Mouse (Mus musculus): Measurements from ENCODE around the gene Mphosph6. TPM values are rescaled to one million over a fixed set of nuclear protein-coding genes. Genes with fewer than 3 reads are reported as not detected.

Gene Mphosph6
- total RNA-seq, 1 experiment from 2014 or later: 51.0 TPM

DNA sequence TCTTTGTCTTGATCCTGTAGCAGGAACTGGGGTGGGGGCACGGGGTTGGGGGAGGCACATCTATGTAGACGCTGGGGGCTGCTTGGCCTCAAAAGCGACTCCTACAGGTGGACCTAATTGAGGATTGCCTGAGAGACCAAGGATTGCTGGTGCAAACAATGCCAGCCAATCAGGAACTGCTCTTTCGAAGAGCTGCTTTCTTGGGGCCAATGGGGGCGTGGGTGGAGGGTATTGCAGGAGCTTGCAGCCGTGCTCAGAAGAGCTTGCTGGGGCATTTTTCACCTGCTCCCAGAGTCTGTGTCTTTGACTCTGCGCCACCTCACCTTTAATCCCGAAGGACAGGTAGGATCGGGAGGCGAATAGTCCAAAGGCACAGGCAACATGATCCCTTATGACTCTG is 26.1 kb downstream of the Mphosph6 start:
- ATAC-seq (replicated peaks in 1 of 2; ENCODE audit: insufficient read depth in 1 of 2, low FRiP score in 2 of 2, low TSS enrichment in 1 of 2, low read depth in 1 of 2, poor library complexity in 2 of 2, severe bottlenecking in 2 of 2): no peak

DNA sequence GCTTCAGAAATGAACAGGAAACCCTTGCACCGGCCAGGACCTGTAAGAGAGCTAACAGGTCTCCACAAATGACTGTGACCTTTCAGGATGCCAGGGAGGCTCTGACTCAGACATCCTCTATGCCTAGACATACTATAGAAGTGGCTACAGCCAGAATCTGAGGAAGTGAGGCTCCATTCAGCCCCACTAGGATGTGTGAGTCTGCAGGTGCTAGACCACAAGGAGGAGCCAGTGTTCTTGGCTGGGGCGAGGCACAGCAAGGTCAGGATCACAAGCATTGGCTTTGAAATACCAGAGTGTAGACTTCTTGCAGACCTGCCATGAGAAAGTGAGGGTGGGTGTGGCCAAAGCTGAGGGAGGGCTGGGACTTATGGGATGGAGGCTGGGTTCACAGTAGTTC is 29.1 kb downstream of the Mphosph6 start:
- peak; percentile 51 to 59 for ATAC-seq (replicated peaks in 1 of 2; ENCODE audit: insufficient read depth in 1 of 2, low FRiP score in 2 of 2, low TSS enrichment in 1 of 2, low read depth in 1 of 2, poor library complexity in 2 of 2, severe bottlenecking in 2 of 2)

DNA sequence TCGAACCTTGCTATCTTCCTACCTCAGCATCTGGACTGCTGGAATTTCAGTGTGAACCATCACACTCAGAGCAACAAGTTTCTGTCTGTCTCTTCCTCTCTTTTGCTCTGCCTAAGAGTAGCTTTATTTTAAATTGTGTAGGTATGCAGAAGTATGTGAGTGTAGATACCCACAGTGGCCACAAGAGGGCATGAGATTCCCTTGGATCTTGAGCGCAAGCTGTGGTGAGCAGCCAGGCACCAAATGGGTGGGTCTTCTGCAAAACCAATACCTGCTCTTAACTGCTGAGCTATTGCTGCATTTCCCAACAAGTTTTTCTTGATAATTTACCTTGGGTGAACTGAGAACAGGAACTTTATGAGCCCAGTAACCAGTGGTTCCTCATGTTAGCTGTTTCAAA is 29.6 kb downstream of the Mphosph6 start:
- peak; percentile 52 to 59; a peak in 3 of 4 replicates for ATAC-seq (replicated peaks in 1 of 2; ENCODE audit: insufficient read depth in 1 of 2, low FRiP score in 2 of 2, low TSS enrichment in 1 of 2, low read depth in 1 of 2, poor library complexity in 2 of 2, severe bottlenecking in 2 of 2)

DNA sequence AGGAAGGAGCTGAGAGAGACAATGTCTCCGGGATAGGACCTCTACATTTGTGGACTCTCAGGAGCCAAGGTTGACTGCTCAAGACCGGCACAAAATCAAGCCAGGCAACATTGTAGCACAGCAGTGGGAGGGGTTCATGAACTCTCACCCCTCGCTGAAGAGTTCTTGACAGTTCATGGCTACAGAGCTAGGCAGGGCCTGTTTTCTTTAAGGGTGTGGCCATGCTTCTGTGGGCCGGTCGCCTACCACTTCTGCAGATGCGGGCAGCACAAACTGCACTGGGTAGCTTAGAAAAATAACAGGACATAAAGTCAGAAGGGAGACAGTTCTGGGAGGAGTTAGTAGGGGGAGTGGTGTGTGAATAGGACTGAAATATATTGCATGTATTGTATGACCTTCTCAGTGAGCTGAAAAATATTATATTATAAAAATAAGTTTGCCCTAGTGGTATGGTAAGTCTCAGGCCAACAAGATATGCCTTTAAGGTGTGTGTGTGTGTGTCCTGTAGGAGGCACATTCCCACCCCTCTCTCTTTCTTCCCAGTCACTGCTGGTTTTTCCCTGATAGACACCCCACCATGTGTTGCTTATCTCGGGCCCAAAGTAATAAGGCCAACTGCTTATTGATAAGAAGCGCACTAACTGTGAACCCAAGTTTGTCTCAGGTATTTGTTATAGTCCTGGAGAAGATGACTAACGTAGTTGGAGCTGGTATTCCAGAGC is 30.5 kb downstream of the Mphosph6 start:
- no peak for ATAC-seq (replicated peaks in 1 of 2; ENCODE audit: insufficient read depth in 1 of 2, low FRiP score in 2 of 2, low TSS enrichment in 1 of 2, low read depth in 1 of 2, poor library complexity in 2 of 2, severe bottlenecking in 2 of 2)

DNA sequence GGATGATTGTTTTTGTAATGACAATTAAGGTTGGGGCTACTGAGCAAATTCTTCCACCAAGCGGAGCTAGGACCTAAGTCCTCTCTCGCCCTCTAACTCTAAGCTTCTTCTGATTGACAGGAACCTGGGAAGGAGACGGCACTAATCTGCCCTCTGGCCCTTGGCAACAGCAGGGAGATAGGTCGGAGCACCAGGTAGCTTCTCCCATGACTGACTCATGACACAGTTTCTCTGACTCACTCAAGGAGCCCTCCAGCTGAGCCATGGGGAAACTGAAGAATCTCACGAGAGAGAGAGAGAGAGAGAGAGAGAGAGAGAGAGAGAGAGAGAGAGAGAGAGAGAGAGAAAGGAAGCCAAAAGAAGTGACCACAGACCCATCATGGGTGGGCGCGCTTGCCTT is 32.8 kb downstream of the Mphosph6 start:
- ATAC-seq (replicated peaks in 1 of 2; ENCODE audit: insufficient read depth in 1 of 2, low FRiP score in 2 of 2, low TSS enrichment in 1 of 2, low read depth in 1 of 2, poor library complexity in 2 of 2, severe bottlenecking in 2 of 2): no peak

DNA sequence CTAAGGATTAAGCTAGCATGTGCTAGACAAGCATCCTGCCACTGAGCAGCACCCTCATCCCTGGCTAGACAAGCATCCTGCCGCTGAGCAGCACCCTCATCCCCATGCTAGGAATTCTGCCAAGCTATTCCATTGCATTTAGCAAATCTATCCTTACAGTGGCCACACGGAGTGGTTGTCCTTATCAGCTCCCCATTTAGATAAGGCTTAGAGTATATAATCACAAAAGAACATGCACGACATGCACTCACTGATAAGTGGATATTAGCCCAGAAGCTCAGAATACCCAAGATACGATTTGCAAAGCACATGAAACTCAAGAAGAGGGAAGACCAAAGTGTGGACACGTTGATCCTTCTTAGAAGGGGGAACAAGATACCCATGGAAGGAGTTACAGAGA is 35.8 kb downstream of the Mphosph6 start:
- ATAC-seq (replicated peaks in 1 of 2; ENCODE audit: insufficient read depth in 1 of 2, low FRiP score in 2 of 2, low TSS enrichment in 1 of 2, low read depth in 1 of 2, poor library complexity in 2 of 2, severe bottlenecking in 2 of 2): no peak

DNA sequence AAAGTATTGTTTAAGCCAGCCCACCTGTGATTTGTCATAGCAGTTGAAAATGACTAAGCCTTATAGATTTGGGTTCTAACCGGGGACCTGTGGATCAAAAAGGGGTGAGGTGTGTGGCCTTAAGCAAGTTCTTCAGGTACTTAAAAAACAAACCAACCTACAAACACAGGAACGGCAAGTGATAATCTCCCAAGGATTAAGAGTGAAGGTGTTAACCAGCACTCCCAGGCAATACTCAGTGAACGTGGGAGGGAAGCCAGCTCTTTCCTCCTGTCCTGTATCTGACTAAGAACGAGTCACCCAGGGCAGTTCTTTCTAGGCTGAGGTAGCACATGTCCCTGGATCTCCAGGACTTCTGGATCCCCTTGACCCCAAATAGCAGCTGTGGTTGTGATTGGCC is 37.1 kb downstream of the Mphosph6 start:
- ATAC-seq (replicated peaks in 1 of 2; ENCODE audit: insufficient read depth in 1 of 2, low FRiP score in 2 of 2, low TSS enrichment in 1 of 2, low read depth in 1 of 2, poor library complexity in 2 of 2, severe bottlenecking in 2 of 2): no peak

DNA sequence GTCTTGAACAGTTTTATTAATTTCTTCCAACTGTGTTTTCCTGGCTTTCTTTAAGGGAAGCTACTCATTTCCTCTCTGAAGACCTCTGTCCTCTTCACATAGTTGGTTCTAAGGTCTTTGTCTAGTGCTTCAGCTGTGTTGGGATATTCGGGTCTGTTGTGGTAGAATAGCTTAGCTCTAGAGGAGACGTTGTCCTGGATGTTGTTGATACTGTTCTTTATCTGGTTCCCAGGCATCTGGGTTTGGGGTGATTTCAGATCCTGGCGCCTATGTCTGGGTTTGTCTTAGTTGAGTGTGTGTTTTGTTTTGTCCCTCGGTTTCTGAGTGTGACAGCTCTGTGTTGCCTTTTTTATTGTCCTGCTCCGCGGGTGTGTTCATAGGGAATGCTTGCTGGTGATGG is 39.0 kb downstream of the Mphosph6 start:
- ATAC-seq (replicated peaks in 1 of 2; ENCODE audit: insufficient read depth in 1 of 2, low FRiP score in 2 of 2, low TSS enrichment in 1 of 2, low read depth in 1 of 2, poor library complexity in 2 of 2, severe bottlenecking in 2 of 2): no peak

DNA sequence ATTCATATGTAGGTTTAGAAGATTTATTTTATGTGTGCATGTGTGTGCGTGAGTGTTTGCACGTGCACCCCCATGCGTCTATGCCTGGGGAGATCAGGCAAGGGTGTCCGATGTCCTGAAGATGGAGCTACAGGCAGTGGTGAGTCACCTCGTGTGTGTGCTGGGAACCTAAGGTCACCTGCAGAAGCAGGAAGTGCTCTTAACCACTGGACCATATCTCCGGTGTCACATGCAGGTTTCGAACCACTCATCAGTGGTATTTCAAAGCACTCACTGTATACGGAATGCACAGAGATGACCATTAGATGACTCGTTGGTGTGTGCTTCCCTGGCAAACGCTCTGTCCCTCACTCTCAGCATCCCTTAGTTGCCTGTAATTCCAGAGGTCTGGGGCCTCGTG is 43.8 kb downstream of the Mphosph6 start:
- ATAC-seq (replicated peaks in 1 of 2; ENCODE audit: insufficient read depth in 1 of 2, low FRiP score in 2 of 2, low TSS enrichment in 1 of 2, low read depth in 1 of 2, poor library complexity in 2 of 2, severe bottlenecking in 2 of 2): no peak

DNA sequence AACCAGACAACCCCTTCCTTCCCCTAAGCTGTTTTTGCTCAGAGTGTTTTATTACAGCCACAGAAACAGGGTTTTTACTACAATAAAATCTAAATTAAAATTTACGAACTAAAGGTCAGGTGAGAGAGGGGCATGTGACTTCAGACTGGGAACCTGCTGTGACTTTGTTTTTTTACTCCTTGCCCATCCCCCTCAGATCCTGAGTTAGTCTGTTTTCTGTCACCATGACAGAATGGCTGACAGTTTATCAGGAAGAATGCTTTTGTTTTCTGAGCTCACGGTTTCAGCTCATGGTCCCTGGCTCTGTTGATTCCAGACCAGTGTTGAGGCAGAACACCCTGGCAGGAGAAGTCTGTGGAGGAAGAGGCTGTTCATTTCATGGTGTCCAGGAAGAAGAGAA is 52.3 kb downstream of the Mphosph6 start:
- no peak for ATAC-seq (replicated peaks in 1 of 2; ENCODE audit: insufficient read depth in 1 of 2, low FRiP score in 2 of 2, low TSS enrichment in 1 of 2, low read depth in 1 of 2, poor library complexity in 2 of 2, severe bottlenecking in 2 of 2)

DNA sequence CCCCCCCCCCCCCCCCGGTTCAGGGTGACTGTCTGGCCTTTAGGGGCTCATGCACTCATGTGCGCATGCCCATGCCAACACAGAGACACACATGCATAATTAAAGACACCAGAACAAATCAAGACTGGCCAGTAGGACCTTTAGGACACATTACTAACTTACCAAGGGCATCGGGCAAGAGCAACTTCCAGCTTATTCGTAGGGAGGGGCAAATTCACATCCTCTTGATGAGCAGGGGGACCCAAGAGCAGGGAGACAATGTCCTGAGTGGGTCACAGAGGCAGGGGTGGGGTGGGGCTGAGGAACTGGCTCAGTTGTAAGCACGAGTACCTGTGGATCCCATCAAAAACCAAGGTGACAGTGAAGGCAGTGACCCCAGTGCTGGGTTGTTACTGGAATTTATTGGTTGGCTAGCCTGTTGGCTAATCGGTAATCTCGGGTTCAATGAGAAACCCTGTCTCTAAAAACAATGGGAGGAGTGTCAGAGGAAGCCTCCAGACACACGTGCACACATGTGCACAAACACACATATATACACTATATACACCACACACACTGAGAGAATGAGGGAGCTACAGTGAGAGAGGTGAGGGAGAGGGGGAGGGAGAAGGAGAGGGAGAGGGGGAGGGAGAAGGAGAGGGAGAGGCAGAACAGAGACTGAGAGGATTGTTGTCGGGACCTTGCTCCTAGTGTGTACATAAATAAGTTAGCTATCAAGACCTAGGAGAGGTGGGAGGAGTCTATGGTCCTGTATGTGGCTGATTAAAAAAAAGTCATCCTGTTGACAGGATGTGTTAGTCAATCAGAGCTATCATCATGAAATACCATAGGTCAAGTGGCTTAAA is 53.6 kb downstream of the Mphosph6 start:
- ATAC-seq (replicated peaks in 1 of 2; ENCODE audit: insufficient read depth in 1 of 2, low FRiP score in 2 of 2, low TSS enrichment in 1 of 2, low read depth in 1 of 2, poor library complexity in 2 of 2, severe bottlenecking in 2 of 2): no peak

DNA sequence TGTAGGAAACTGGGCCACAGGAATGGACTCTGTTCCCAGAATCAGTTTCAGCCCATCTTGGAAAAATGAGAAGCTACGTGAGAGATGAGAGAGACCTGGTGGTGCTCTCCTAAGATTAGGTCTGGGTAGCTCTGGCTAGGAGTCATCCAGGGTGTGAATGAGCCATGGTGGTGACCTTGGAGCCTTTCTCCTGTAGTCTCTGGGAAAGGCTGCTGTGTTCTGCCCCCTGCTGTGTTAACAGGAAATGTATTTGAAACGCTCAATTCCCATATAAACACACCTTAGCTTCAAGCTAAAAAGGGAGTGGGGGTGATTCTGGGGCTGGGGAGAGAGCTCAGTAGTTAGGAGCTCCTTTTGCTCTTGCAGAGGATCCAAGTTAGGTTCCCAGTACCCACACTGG is 54.3 kb downstream of the Mphosph6 start:
- ATAC-seq (replicated peaks in 1 of 2; ENCODE audit: insufficient read depth in 1 of 2, low FRiP score in 2 of 2, low TSS enrichment in 1 of 2, low read depth in 1 of 2, poor library complexity in 2 of 2, severe bottlenecking in 2 of 2): no peak

DNA sequence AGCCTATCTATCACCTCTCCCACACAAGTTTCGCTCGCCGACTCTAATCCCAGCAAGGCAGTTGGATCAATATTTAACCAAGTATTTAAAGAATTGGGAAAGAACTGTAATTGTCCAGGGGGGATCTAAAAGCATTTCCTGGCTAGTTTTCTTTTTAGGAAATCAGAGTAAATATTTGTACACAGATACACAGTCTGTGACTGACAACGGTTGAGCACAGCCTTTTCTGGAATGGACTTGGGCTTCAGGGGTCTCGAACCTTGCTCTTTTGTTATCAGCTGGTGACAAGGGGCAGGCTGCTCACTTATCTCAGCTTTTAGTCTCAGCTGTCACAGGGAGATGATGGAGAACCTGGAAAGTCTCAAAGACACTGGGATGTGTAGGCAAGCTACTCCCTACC is 55.1 kb downstream of the Mphosph6 start:
- ATAC-seq (replicated peaks in 1 of 2; ENCODE audit: insufficient read depth in 1 of 2, low FRiP score in 2 of 2, low TSS enrichment in 1 of 2, low read depth in 1 of 2, poor library complexity in 2 of 2, severe bottlenecking in 2 of 2): no peak

DNA sequence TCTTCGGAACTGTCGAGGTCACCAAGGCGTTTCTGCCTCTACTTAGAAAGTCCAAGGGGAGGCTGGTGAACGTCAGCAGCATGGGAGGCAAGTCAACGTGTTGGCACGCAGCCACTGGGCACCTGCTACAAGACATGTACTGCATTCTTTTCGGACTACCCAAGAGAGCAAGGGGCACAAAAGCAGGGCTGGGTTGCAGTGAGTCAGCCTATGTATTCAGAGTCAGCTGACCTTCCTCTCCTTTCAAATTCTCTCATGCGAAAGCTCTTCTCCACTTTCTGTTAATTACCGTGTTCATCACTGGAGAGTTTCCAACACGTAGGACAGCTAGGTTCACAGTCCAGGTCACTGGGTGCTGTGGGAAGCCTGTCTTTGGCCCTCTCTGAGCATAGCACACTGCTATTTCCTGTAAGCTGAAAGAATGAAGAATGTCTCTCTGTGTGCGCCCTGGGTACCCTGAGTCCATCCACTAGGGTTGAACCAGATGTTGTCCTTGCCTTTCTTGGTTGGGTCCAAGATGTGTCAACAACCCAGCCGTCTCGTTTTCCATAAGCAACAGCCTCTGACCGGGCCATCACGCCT is 59.2 kb downstream of the Mphosph6 start:
- no peak for ATAC-seq (replicated peaks in 1 of 2; ENCODE audit: insufficient read depth in 1 of 2, low FRiP score in 2 of 2, low TSS enrichment in 1 of 2, low read depth in 1 of 2, poor library complexity in 2 of 2, severe bottlenecking in 2 of 2)

Other genes starting within 250 kb of the Mphosph6 start
- 3.2 and 7.6 TPM in 2 replicates for gene Sdr42e1, start 128.3 kb downstream of the Mphosph6 start, total RNA-seq (2017)
- gene Hsd17b2, start 100.0 kb downstream of the Mphosph6 start, total RNA-seq (2017): 1.8 TPM in 1 of 2 replicates, not detected in the other

Measured in hematopoietic stem cell, adult 5-6 weeks (primary cell).